Mouse (Mus musculus) right cerebral cortex, postnatal 25 days (tissue): ENCODE measurements around the gene Nlrc5.

Experiments
- DNase-seq: peaks from one replicate; pipeline ENCODE4 v3.0.0; 2022

Gene Nlrc5

GRCm38 (mm10) chr8:94571896-94572295, 137.7 kb downstream of the Nlrc5 start:
- DNase-seq: no peak

GRCm38 (mm10) chr8:94574159-94574907, 140.2 kb downstream of the Nlrc5 start:
- peak; percentile 75 for DNase-seq

- no peak for DNase-seq
Observed at GRCm38 (mm10) chr8:94575148-94575547, 141.0 kb downstream of the Nlrc5 start.
